Mouse (Mus musculus) MEL (cell line): ENCODE data around the gene Hnrnpa1. TPM values are rescaled to one million over a fixed set of nuclear protein-coding genes. Genes with fewer than 3 reads are reported as not detected.

Source experiments
- DNase-seq: peaks from one replicate; pipeline ENCODE4 v3.0.0; 2011; ENCODE audit warnings: low read depth, low spot score
- H3K27ac ChIP-seq: 2 replicates; pipeline ENCODE4 v1.5.1; 2012; ENCODE audit warnings: low read depth, mild to moderate bottlenecking, control low read depth, low read length, moderate library complexity; ENCODE audit not compliant: control insufficient read depth
- H3K27me3 ChIP-seq, 2 experiments: fragments of 150-350 bp in 1 of 2; sonication (generic) in 1 of 2; 2 replicates each; pipeline ENCODE4 v1.6.1; 2012; ENCODE audit warnings: low read length in 2 of 2, mild to moderate bottlenecking in 2 of 2, improper control_type of control experiment in 1 of 2, moderate library complexity in 1 of 2; ENCODE audit not compliant: insufficient read depth in 2 of 2, control insufficient read depth in 1 of 2
- H3K36me3 ChIP-seq, 2 experiments: 2 replicates each; pipeline ENCODE4 v1.6.1; 2012 to 2014; ENCODE audit warnings: low read length in 2 of 2, improper control_type of control experiment in 1 of 2, inconsistent platforms in 1 of 2, mild to moderate bottlenecking in 1 of 2; ENCODE audit not compliant: insufficient read depth in 2 of 2, control insufficient read depth in 1 of 2
- H3K4me1 ChIP-seq, 2 experiments: fragments of 150-350 bp in 1 of 2; sonication (generic) in 1 of 2; 2 replicates each; pipeline ENCODE4 v1.6.1; 2012; ENCODE audit warnings: low read length in 2 of 2, improper control_type of control experiment in 1 of 2, mild to moderate bottlenecking in 1 of 2; ENCODE audit not compliant: insufficient read depth in 2 of 2, control insufficient read depth in 1 of 2
- H3K4me3 ChIP-seq, 2 experiments: fragments of 150-350 bp in 1 of 2; sonication (generic) in 1 of 2; 2 replicates each; pipeline ENCODE4 v1.5.1; 2012; ENCODE audit warnings: low read depth in 2 of 2, low read length in 2 of 2, mild to moderate bottlenecking in 2 of 2, moderate library complexity in 2 of 2, control low read depth in 1 of 2, improper control_type of control experiment in 1 of 2; ENCODE audit not compliant: control insufficient read depth in 1 of 2, insufficient read depth in 1 of 2
- H3K79me2 ChIP-seq: 2 replicates; pipeline ENCODE4 v1.6.1; 2012; ENCODE audit warnings: mild to moderate bottlenecking, low read length, moderate library complexity; ENCODE audit not compliant: control insufficient read depth, poor library complexity, insufficient read depth
- H3K9ac ChIP-seq: 2 replicates; pipeline ENCODE4 v1.6.1; 2012; ENCODE audit warnings: low read depth, mild to moderate bottlenecking, control low read depth, low read length, moderate library complexity; ENCODE audit not compliant: control insufficient read depth, poor library complexity, severe bottlenecking
- H3K9me3 ChIP-seq: fragments of 150-350 bp; sonication (generic); replicated peaks from 2 replicates; pipeline ENCODE4 v1.6.1; 2012; ENCODE audit warnings: mild to moderate bottlenecking, low read length, improper control_type of control experiment, moderate library complexity; ENCODE audit not compliant: insufficient read depth
- CHD1 ChIP-seq: IDR thresholded peaks from 2 replicates; pipeline ENCODE4 v1.6.1; 2012; ENCODE audit warnings: low read depth, mild to moderate bottlenecking, inconsistent platforms, low read length, improper control_type of control experiment
- CTCF ChIP-seq, 3 experiments: IDR thresholded peaks in 2 of 3; conservative IDR thresholded peaks in 1 of 3; 2 replicates each; pipeline ENCODE4 v1.5.1; 2011 to 2012; ENCODE audit warnings: low read length in 3 of 3, low read depth in 2 of 3, mild to moderate bottlenecking in 2 of 3, improper control_type of control experiment in 1 of 3, inconsistent platforms in 1 of 3, mixed read lengths in 1 of 3, moderate library complexity in 1 of 3; ENCODE audit not compliant: control insufficient read depth in 1 of 3, insufficient read depth in 1 of 3, poor library complexity in 1 of 3, severe bottlenecking in 1 of 3
- ELF1 ChIP-seq: IDR thresholded peaks from 2 replicates; pipeline ENCODE4 v1.6.1; 2014; ENCODE audit warnings: low read depth, mild to moderate bottlenecking, inconsistent platforms, low read length, improper control_type of control experiment, moderate library complexity
- ETS1 ChIP-seq: IDR thresholded peaks from 2 replicates; pipeline ENCODE4 v1.6.1; 2012; ENCODE audit warnings: low read depth, mild to moderate bottlenecking, inconsistent platforms, low read length, improper control_type of control experiment, moderate library complexity
- GABPA ChIP-seq: IDR thresholded peaks from 2 replicates; pipeline ENCODE4 v1.6.1; 2012; ENCODE audit warnings: low read depth, mild to moderate bottlenecking, inconsistent platforms, low read length, improper control_type of control experiment, moderate library complexity
- JUND ChIP-seq: IDR thresholded peaks from 2 replicates; pipeline ENCODE4 v1.6.1; 2011; ENCODE audit warnings: low read depth, mild to moderate bottlenecking, improper control_type of control experiment, low read length
- KAT2A ChIP-seq: conservative IDR thresholded peaks from 2 replicates; pipeline ENCODE4 v1.6.1; 2012; ENCODE audit warnings: low read depth, low read length, improper control_type of control experiment, inconsistent platforms
- MAFK ChIP-seq: IDR thresholded peaks from 2 replicates; pipeline ENCODE4 v1.6.1; 2011; ENCODE audit warnings: low read depth, mild to moderate bottlenecking, low read length, improper control_type of control experiment, borderline replicate concordance
- MAX ChIP-seq: IDR thresholded peaks from 2 replicates; pipeline ENCODE4 v1.6.1; 2011; ENCODE audit warnings: low read length, improper control_type of control experiment
- MAZ ChIP-seq: IDR thresholded peaks from 2 replicates; pipeline ENCODE4 v1.6.1; 2012; ENCODE audit warnings: low read depth, mild to moderate bottlenecking, inconsistent platforms, low read length, improper control_type of control experiment
- MEF2A ChIP-seq: IDR thresholded peaks from 2 replicates; pipeline ENCODE4 v1.6.1; 2014; ENCODE audit warnings: low read depth, mild to moderate bottlenecking, inconsistent platforms, low read length, improper control_type of control experiment; ENCODE audit not compliant: poor library complexity, insufficient replicate concordance, severe bottlenecking; ENCODE audit errors: extremely low read depth
- MYB ChIP-seq: IDR thresholded peaks from 2 replicates; pipeline ENCODE4 v1.6.1; 2011; ENCODE audit warnings: mild to moderate bottlenecking, low read depth, low read length, improper control_type of control experiment
- NELFE ChIP-seq: IDR thresholded peaks from 2 replicates; pipeline ENCODE4 v1.6.1; 2011; ENCODE audit warnings: low read depth, low read length, improper control_type of control experiment
- POLR2AphosphoS2 ChIP-seq: IDR thresholded peaks from 2 replicates; pipeline ENCODE4 v1.6.1; 2011; ENCODE audit warnings: low read length, improper control_type of control experiment
- RCOR1 ChIP-seq: IDR thresholded peaks from 2 replicates; pipeline ENCODE4 v1.6.1; 2012; ENCODE audit warnings: low read depth, mild to moderate bottlenecking, inconsistent platforms, low read length, improper control_type of control experiment
- SIN3A ChIP-seq: IDR thresholded peaks from 2 replicates; pipeline ENCODE4 v1.6.1; 2012; ENCODE audit warnings: low read length, improper control_type of control experiment, inconsistent platforms
- SMC3 ChIP-seq: IDR thresholded peaks from 2 replicates; pipeline ENCODE4 v1.6.1; 2011; ENCODE audit warnings: low read depth, low read length, improper control_type of control experiment
- TAL1 ChIP-seq: IDR thresholded peaks from 2 replicates; pipeline ENCODE4 v1.6.1; 2012; ENCODE audit warnings: mild to moderate bottlenecking, inconsistent platforms, low read length, moderate library complexity, mixed read lengths
- USF1 ChIP-seq: IDR thresholded peaks from 2 replicates; pipeline ENCODE4 v1.6.1; 2014; ENCODE audit warnings: low read depth, mild to moderate bottlenecking, inconsistent platforms, low read length, improper control_type of control experiment, moderate library complexity
- ZKSCAN1 ChIP-seq: IDR thresholded peaks from 2 replicates; pipeline ENCODE4 v1.6.1; 2012; ENCODE audit warnings: low read depth, mild to moderate bottlenecking, inconsistent platforms, low read length, improper control_type of control experiment, moderate library complexity
- polyA plus RNA-seq, 2 experiments: library from polyadenylated mRNA; stranded (reverse) in 1 of 2; unstranded in 1 of 2; fragments of >175 nt in 1 of 2; fragments of >200 nt in 1 of 2; gene quantifications; 2 replicates each; pipeline versions ENCODE4 v1.2.1 to v1.2.4; 2012; ENCODE audit warnings: low replicate concordance in 2 of 2, low read depth in 1 of 2; ENCODE audit not compliant: insufficient read length in 2 of 2, insufficient read depth in 1 of 2, missing spikeins in 1 of 2
- total RNA-seq: library from RNA; depleted of rRNA; stranded (reverse); fragments of 300-350 nt; gene quantifications from 2 replicates; pipeline ENCODE4 v1.2.3, GENCODE M21; 2012

The Hnrnpa1 gene
- total and polyA plus RNA-seq, 3 experiments = 322 to 900 TPM; not detected in 1

DNA sequence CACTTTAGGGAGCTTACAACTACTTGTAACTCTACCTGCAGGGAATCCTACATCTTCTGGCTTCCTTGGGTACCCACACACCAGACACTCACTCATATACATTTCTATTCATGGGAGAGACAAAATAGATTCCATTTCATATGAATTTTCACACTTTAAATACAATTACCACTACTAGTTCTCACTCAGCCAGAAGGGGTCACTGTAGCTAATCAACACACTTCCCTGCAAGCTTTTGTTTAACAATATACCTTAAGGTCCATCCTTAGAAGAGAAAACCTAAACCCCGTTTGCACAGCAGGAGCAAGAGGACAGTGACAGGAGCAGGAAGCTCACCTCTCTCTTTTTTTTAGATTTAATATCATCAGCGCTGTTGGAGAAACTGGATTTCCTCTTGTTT is 35.1 kb upstream of the Hnrnpa1 start (continued):
- TF ChIP-seq JUND (no peak), MAZ (no peak), MEF2A (no peak), MYB (no peak), GABPA (no peak)

GRCm38 (mm10) chr15:103214149-103214548 is 26.1 kb upstream of the Hnrnpa1 start:
- no peak for DNase-seq
- no peak for TF ChIP-seq MAFK
- TF ChIP-seq ELF1 = no peak
- no peak for TF ChIP-seq ETS1
- TF ChIP-seq USF1 = no peak
- no peak for TF ChIP-seq CHD1
- no peak for TF ChIP-seq NELFE
- no peak for TF ChIP-seq TAL1
- TF ChIP-seq KAT2A = no peak
- TF ChIP-seq RCOR1 = no peak
- TF ChIP-seq, all 39 proteins: peak for 0
- no peak overlapping the region for H3K27ac ChIP-seq
- peaks cover 4 to 7% of the 10 kb centered on the region in 2 experiments; a peak in 3 of 4 replicates for H3K36me3 ChIP-seq
- no peaks in the 10 kb centered on the region for H3K9me3 ChIP-seq
- no peaks in the 10 kb centered on the region for H3K27me3 ChIP-seq
- H3K4me1 ChIP-seq = peaks cover 0 to 5% of the 10 kb centered on the region in 2 experiments; a peak in 2 of 4 replicates
- H3K9ac ChIP-seq = no peak overlapping the region
- H3K4me3 ChIP-seq = no peak overlapping the region
- H3K79me2 ChIP-seq = peaks cover 8% of the 10 kb centered on the region; the same call in 1 of the 2 replicates

DNA sequence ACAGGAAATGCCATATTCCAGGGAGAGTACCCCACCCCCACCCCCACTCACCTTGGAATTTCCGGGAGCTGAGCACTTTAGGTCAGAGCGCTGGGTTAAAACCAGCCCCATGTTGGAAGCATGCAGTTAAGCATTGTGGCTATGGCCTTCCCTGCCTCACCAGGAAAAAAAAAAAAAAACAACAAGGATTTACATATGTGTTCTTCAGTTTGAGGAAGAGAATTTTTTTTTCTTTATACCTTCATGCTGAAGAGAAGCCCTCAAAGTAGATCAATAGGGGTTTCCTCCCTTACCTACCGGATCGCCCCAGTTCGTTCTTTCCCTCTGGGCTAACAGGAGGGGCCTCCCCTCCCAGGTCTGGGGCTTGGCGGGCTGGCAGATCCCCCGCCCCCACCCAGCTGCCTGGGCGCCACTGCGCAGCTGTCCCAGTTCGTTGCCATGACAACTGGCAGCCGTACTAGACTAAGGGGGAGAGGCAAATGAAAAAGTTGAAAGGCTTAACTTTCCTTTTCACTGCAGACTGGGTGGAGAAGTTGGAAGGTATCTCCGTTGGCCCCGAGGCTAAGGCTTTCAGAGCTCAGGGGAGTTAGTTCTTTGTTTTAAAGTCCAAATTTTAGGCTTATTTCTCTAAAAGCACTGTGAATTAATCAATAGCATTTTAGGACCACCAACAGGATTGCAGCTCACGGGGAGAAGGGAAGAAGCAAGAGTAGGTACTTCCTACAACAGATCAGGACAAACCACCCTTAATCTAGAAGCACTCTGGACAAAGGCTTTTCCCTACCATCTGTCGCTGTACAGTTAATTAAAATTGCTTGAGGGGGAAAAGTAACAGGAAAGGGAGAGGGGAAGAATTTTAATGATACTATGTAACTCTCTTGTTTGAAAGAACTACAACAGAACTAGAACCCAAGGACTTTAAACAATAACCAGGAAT is 25.0 kb upstream of the Hnrnpa1 start:
- no peaks in the 10 kb centered on the region for H3K27me3 ChIP-seq
- no peak overlapping the region for H3K4me3 ChIP-seq
- H3K9me3 ChIP-seq = no peaks in the 10 kb centered on the region
- no peak for DNase-seq
- peaks cover 4 to 7% of the 10 kb centered on the region in 2 experiments; a peak in 3 of 4 replicates for H3K36me3 ChIP-seq
- TF ChIP-seq CHD1 = no peak
- TF ChIP-seq MAX = no peak
- TF ChIP-seq CTCF (IDR thresholded peaks at IDR 0.05 in 2 of 3, conservative IDR thresholded peaks at IDR 0.05 in 1 of 3; ENCODE audit: control insufficient read depth in 1 of 3, insufficient read depth in 1 of 3, low read depth in 2 of 3, low read length in 3 of 3, poor library complexity in 1 of 3, severe bottlenecking in 1 of 3) = no peak
- TF ChIP-seq SIN3A = no peak
- TF ChIP-seq POLR2AphosphoS2 = no peak
- no peak for TF ChIP-seq MAFK
- TF ChIP-seq MEF2A = no peak
- no peak for TF ChIP-seq SMC3
- TF ChIP-seq ZKSCAN1 = no peak
- no peak overlapping the region for H3K27ac ChIP-seq
- no peak overlapping the region for H3K9ac ChIP-seq
- peaks cover 0 to 5% of the 10 kb centered on the region in 2 experiments; a peak in 2 of 4 replicates for H3K4me1 ChIP-seq
- H3K79me2 ChIP-seq = peaks cover 13% of the 10 kb centered on the region; the same call in 1 of the 2 replicates
